Mouse (Mus musculus): ENCODE measurements around the gene Dbnl. TPM values are rescaled to one million over a fixed set of nuclear protein-coding genes. Genes with fewer than 3 reads are reported as not detected.
A peak's percentile ranks its signal among the peaks of the same experiment; 100 is the strongest.

The Dbnl gene
- polyA plus RNA-seq, 1 experiment from 2014 or later, result 152 TPM

- ATAC-seq (replicated peaks; ENCODE audit: low FRiP score), result 0 out of 2 replicates have a peak, but pooled peaks have one; percentile 8
- DNase-seq (ENCODE audit: low spot score), result no peak
Measured at GRCm38 (mm10) chr11:5789071-5789753, 924 bp downstream of the Dbnl start.

GRCm38 (mm10) chr11:5789754-5790333, 1.6 kb downstream of the Dbnl start:
- 94% methylated on average over 3 of the region's 3 CpGs for WGBS
- DNase-seq (ENCODE audit: low spot score) (peak; percentile 35), ATAC-seq (replicated peaks; ENCODE audit: low FRiP score) (no peak)
- Histone ChIP-seq H3K4me3 (ENCODE audit: low read depth, low read length) (no peak overlapping the region), H3K9me3 (ENCODE audit: control insufficient read depth, low read length) (no peaks in the 10 kb centered on the region), H3K36me3 (ENCODE audit: control insufficient read depth, insufficient read depth, low read length) (peaks cover 4% of the 10 kb centered on the region; the same call in 1 of the 2 replicates), H3K27ac (ENCODE audit: low read depth, low read length) (no peak overlapping the region), H3K4me2 (ENCODE audit: low read depth, low read length, severe bottlenecking) (no peak overlapping the region), H3K27me3 (ENCODE audit: control insufficient read depth, insufficient read depth, low read length) (no peaks in the 10 kb centered on the region), H3K4me1 (replicated peaks; ENCODE audit: control insufficient read depth, insufficient read depth, low read length) (peaks cover 8% of the 10 kb centered on the region; the same call in 1 of the 2 replicates), H3K9ac (ENCODE audit: low read length) (no peak overlapping the region)

More at GRCm38 (mm10) chr11:5789071-5789753, 924 bp downstream of the Dbnl start:
- 81% methylated on average over 6 of the region's 6 CpGs for WGBS
- no peaks in the 10 kb centered on the region for H3K9me3 ChIP-seq (ENCODE audit: control insufficient read depth, low read length)
- peak overlapping the region; percentile 82 for H3K9ac ChIP-seq (ENCODE audit: low read length)
- H3K4me2 ChIP-seq (ENCODE audit: low read depth, low read length, severe bottlenecking), result peak overlapping the region; percentile 87
- H3K4me1 ChIP-seq (replicated peaks; ENCODE audit: control insufficient read depth, insufficient read depth, low read length), result peaks cover 8% of the 10 kb centered on the region; the same call in 1 of the 2 replicates
- peak overlapping the region; percentile 85 for H3K4me3 ChIP-seq (ENCODE audit: low read depth, low read length)
- no peak overlapping the region for H3K27ac ChIP-seq (ENCODE audit: low read depth, low read length)
- H3K27me3 ChIP-seq (ENCODE audit: control insufficient read depth, insufficient read depth, low read length), result no peaks in the 10 kb centered on the region
- H3K36me3 ChIP-seq (ENCODE audit: control insufficient read depth, insufficient read depth, low read length), result peaks cover 4% of the 10 kb centered on the region; the same call in 1 of the 2 replicates

GRCm38 (mm10) chr11:5790431-5790830, 2.1 kb downstream of the Dbnl start:
- WGBS, result 94% methylated on average over 1 of the region's 1 CpGs
- Histone ChIP-seq H3K4me1 (replicated peaks; ENCODE audit: control insufficient read depth, insufficient read depth, low read length) (peaks cover 8% of the 10 kb centered on the region; the same call in 1 of the 2 replicates), H3K9ac (ENCODE audit: low read length) (no peak overlapping the region), H3K9me3 (ENCODE audit: control insufficient read depth, low read length) (no peaks in the 10 kb centered on the region), H3K4me2 (ENCODE audit: low read depth, low read length, severe bottlenecking) (no peak overlapping the region), H3K27ac (ENCODE audit: low read depth, low read length) (no peak overlapping the region), H3K27me3 (ENCODE audit: control insufficient read depth, insufficient read depth, low read length) (no peaks in the 10 kb centered on the region), H3K36me3 (ENCODE audit: control insufficient read depth, insufficient read depth, low read length) (peaks cover 8% of the 10 kb centered on the region; the same call in 1 of the 2 replicates), H3K4me3 (ENCODE audit: low read depth, low read length) (no peak overlapping the region)
- ATAC-seq (replicated peaks; ENCODE audit: low FRiP score) (no peak), DNase-seq (ENCODE audit: low spot score) (peak; percentile 1)

- H3K27me3 ChIP-seq (ENCODE audit: control insufficient read depth, insufficient read depth, low read length), result no peaks in the 10 kb centered on the region
- WGBS, result 87% methylated on average over 9 of the region's 9 CpGs
- no peak overlapping the region for H3K4me3 ChIP-seq (ENCODE audit: low read depth, low read length)
- H3K27ac ChIP-seq (ENCODE audit: low read depth, low read length), result no peak overlapping the region
- peaks cover 21% of the 10 kb centered on the region; the same call in 1 of the 2 replicates for H3K36me3 ChIP-seq (ENCODE audit: control insufficient read depth, insufficient read depth, low read length)
- DNase-seq (ENCODE audit: low spot score) (peak; percentile 36), ATAC-seq (replicated peaks; ENCODE audit: low FRiP score) (no peak)
- no peaks in the 10 kb centered on the region for H3K4me1 ChIP-seq (replicated peaks; ENCODE audit: control insufficient read depth, insufficient read depth, low read length)
- H3K9ac ChIP-seq (ENCODE audit: low read length), result no peak overlapping the region
- no peaks in the 10 kb centered on the region for H3K9me3 ChIP-seq (ENCODE audit: control insufficient read depth, low read length)
- H3K4me2 ChIP-seq (ENCODE audit: low read depth, low read length, severe bottlenecking), result no peak overlapping the region
Measured at GRCm38 (mm10) chr11:5795290-5795689, 7.0 kb downstream of the Dbnl start.

- no peak overlapping the region for H3K4me3 ChIP-seq (ENCODE audit: low read depth, low read length)
- peak; percentile 28 for DNase-seq (ENCODE audit: low spot score)
- WGBS, result 92% methylated on average over 7 of the region's 7 CpGs
Measured at GRCm38 (mm10) chr11:5795706-5796105, 7.4 kb downstream of the Dbnl start.

GRCm38 (mm10) chr11:5796939-5797338, 8.7 kb downstream of the Dbnl start:
- no peaks in the 10 kb centered on the region for H3K27me3 ChIP-seq (ENCODE audit: control insufficient read depth, insufficient read depth, low read length)
- no peak overlapping the region for H3K27ac ChIP-seq (ENCODE audit: low read depth, low read length)
- 85% methylated on average over 15 of the region's 15 CpGs for WGBS
- no peaks in the 10 kb centered on the region for H3K4me1 ChIP-seq (replicated peaks; ENCODE audit: control insufficient read depth, insufficient read depth, low read length)
- no peak for ATAC-seq (replicated peaks; ENCODE audit: low FRiP score)
- H3K9ac ChIP-seq (ENCODE audit: low read length), result no peak overlapping the region
- H3K4me3 ChIP-seq (ENCODE audit: low read depth, low read length), result no peak overlapping the region
- H3K4me2 ChIP-seq (ENCODE audit: low read depth, low read length, severe bottlenecking), result no peak overlapping the region
- DNase-seq (ENCODE audit: low spot score), result peak; percentile 44
- H3K36me3 ChIP-seq (ENCODE audit: control insufficient read depth, insufficient read depth, low read length), result peaks cover 21% of the 10 kb centered on the region; the same call in 1 of the 2 replicates
- H3K9me3 ChIP-seq (ENCODE audit: control insufficient read depth, low read length), result no peaks in the 10 kb centered on the region

More at GRCm38 (mm10) chr11:5795706-5796105, 7.4 kb downstream of the Dbnl start:
- H3K36me3 ChIP-seq (ENCODE audit: control insufficient read depth, insufficient read depth, low read length), result peaks cover 21% of the 10 kb centered on the region; the same call in 1 of the 2 replicates
- H3K27ac ChIP-seq (ENCODE audit: low read depth, low read length), result no peak overlapping the region
- H3K9me3 ChIP-seq (ENCODE audit: control insufficient read depth, low read length), result no peaks in the 10 kb centered on the region
- no peaks in the 10 kb centered on the region for H3K4me1 ChIP-seq (replicated peaks; ENCODE audit: control insufficient read depth, insufficient read depth, low read length)
- no peak for ATAC-seq (replicated peaks; ENCODE audit: low FRiP score)
- H3K27me3 ChIP-seq (ENCODE audit: control insufficient read depth, insufficient read depth, low read length), result no peaks in the 10 kb centered on the region
- no peak overlapping the region for H3K9ac ChIP-seq (ENCODE audit: low read length)
- no peak overlapping the region for H3K4me2 ChIP-seq (ENCODE audit: low read depth, low read length, severe bottlenecking)

GRCm38 (mm10) chr11:5797371-5797770, 9.1 kb downstream of the Dbnl start:
- no peaks in the 10 kb centered on the region for H3K4me1 ChIP-seq (replicated peaks; ENCODE audit: control insufficient read depth, insufficient read depth, low read length)
- no peak overlapping the region for H3K4me3 ChIP-seq (ENCODE audit: low read depth, low read length)
- ATAC-seq (replicated peaks; ENCODE audit: low FRiP score), result no peak
- no peak overlapping the region for H3K4me2 ChIP-seq (ENCODE audit: low read depth, low read length, severe bottlenecking)
- no peaks in the 10 kb centered on the region for H3K27me3 ChIP-seq (ENCODE audit: control insufficient read depth, insufficient read depth, low read length)
- 75% methylated on average over 11 of the region's 11 CpGs for WGBS
- H3K9ac ChIP-seq (ENCODE audit: low read length), result no peak overlapping the region
- H3K27ac ChIP-seq (ENCODE audit: low read depth, low read length), result no peak overlapping the region
- H3K9me3 ChIP-seq (ENCODE audit: control insufficient read depth, low read length), result no peaks in the 10 kb centered on the region
- DNase-seq (ENCODE audit: low spot score), result peak; percentile 50
- H3K36me3 ChIP-seq (ENCODE audit: control insufficient read depth, insufficient read depth, low read length), result peaks cover 19% of the 10 kb centered on the region; the same call in 1 of the 2 replicates

DNA sequence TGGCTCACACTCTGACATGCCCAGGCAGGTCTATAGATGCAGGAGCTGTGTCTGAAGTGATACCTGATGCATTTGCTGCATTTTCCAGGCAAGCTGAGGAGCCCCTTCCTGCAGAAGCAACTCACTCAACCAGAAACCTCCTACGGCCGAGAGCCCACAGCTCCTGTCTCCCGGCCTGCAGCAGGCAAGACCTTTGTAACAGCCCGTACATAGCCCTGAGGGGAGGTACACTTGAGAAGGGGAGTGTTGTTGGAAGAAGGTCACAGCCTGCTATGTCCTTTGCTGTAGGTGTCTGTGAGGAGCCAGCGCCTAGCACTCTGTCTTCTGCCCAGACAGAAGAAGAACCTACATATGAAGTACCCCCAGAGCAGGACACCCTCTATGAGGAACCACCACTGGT, 9.6 kb downstream of the Dbnl start:
- ATAC-seq (replicated peaks; ENCODE audit: low FRiP score), result no peak
- Histone ChIP-seq H3K9me3 (ENCODE audit: control insufficient read depth, low read length) (no peaks in the 10 kb centered on the region), H3K27me3 (ENCODE audit: control insufficient read depth, insufficient read depth, low read length) (no peaks in the 10 kb centered on the region), H3K4me1 (replicated peaks; ENCODE audit: control insufficient read depth, insufficient read depth, low read length) (no peaks in the 10 kb centered on the region), H3K9ac (ENCODE audit: low read length) (no peak overlapping the region), H3K4me3 (ENCODE audit: low read depth, low read length) (no peak overlapping the region), H3K36me3 (ENCODE audit: control insufficient read depth, insufficient read depth, low read length) (peaks cover 19% of the 10 kb centered on the region; the same call in 1 of the 2 replicates), H3K27ac (ENCODE audit: low read depth, low read length) (no peak overlapping the region), H3K4me2 (ENCODE audit: low read depth, low read length, severe bottlenecking) (no peak overlapping the region)
- WGBS, result 88% methylated on average over 5 of the region's 5 CpGs
- peak; percentile 31 for DNase-seq (ENCODE audit: low spot score)
